Comparison of ENCODE assay signal across 15 mouse cellular contexts in genomic region chr9:31086754-31087145, GRCm38 (mm10). TPM values are rescaled to one million over a fixed set of nuclear protein-coding genes. Genes with fewer than 3 reads are reported as not detected.
"Had no signal": no experiment of that assay in that cellular context is flagged by ENCODE, and none has a peak within 500 bp of the region (broad histone marks: within the 10 kb centered on the region; RNA-seq: fewer than 3 reads in every experiment).

No protein-coding gene starts in this region.

- H3K9me3 ChIP-seq: embryonic facial prominence, embryonic 10.5 days; embryonic facial prominence, embryonic 12.5 days; embryonic facial prominence, embryonic 13.5 days; embryonic facial prominence, embryonic 15.5 days; forebrain, embryonic 10.5 days; forebrain, embryonic 12.5 days; forebrain, embryonic 13.5 days; forebrain, embryonic 15.5 days had no signal

- H3K27ac ChIP-seq: embryonic facial prominence, embryonic 10.5 days; embryonic facial prominence, embryonic 12.5 days; embryonic facial prominence, embryonic 13.5 days; embryonic facial prominence, embryonic 15.5 days; forebrain, embryonic 10.5 days; forebrain, embryonic 12.5 days; forebrain, embryonic 13.5 days; forebrain, embryonic 15.5 days; gastrocnemius, adult 2 months had no signal

- H3K9ac ChIP-seq: embryonic facial prominence, embryonic 12.5 days; embryonic facial prominence, embryonic 13.5 days; embryonic facial prominence, embryonic 15.5 days; forebrain, embryonic 12.5 days; forebrain, embryonic 13.5 days; forebrain, embryonic 15.5 days; forebrain, postnatal 0 days had no signal

- H3K27me3 ChIP-seq: forebrain, embryonic 15.5 days had no signal

- H3K36me3 ChIP-seq: embryonic facial prominence, embryonic 10.5 days; embryonic facial prominence, embryonic 12.5 days; embryonic facial prominence, embryonic 13.5 days; embryonic facial prominence, embryonic 15.5 days; forebrain, embryonic 10.5 days; forebrain, embryonic 12.5 days; forebrain, embryonic 15.5 days had no signal

- DNase-seq: cerebellum, adult 9-11 months; gastrocnemius, postnatal 25 days had no signal

- H3K4me3 ChIP-seq: embryonic facial prominence, embryonic 10.5 days; embryonic facial prominence, embryonic 12.5 days; embryonic facial prominence, embryonic 13.5 days; embryonic facial prominence, embryonic 15.5 days; erythroblast, embryonic 14.5 days; forebrain, embryonic 10.5 days; forebrain, embryonic 12.5 days; forebrain, embryonic 13.5 days; forebrain, embryonic 15.5 days; gastrocnemius, adult 2 months had no signal

- H3K4me2 ChIP-seq: embryonic facial prominence, embryonic 13.5 days; forebrain, embryonic 12.5 days; forebrain, embryonic 13.5 days; forebrain, embryonic 15.5 days had no signal

RNA-seq across cellular contexts. Expression of gene St14, which starts 44.9 kb away (rescaled TPM):
- total RNA-seq: gastrocnemius, adult 8-10 months; gastrocnemius, postnatal 36 days had no signal
